ENCODE assay signal across 14 mouse cellular contexts in the genomic region with DNA sequence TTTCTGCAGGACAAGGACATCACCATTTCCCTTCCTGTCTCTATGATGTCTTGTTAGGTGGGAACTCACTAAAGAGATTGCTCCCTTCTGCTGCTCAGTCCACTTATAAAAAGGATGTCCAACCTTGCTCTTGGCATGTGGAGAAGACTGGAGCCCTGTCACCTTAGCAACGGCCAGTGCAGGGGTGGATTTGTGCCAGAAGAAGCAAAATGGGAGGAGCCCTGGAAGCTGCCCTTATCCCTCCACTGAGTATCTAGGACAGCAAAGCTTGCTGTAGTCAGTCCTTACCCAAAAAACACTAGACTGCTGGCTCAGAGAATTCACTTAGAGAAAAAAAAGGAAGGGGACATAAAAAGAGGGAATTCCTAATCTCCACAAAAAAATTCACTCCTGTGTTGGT. TPM values are rescaled to one million over a fixed set of nuclear protein-coding genes. Genes with fewer than 3 reads are reported as not detected.
DNase-seq lines count a peak whose midpoint lies in the region; ATAC-seq and TF ChIP-seq lines count a peak whose summit lies in the region.
"Had no signal": no experiment of that assay in that cellular context is flagged by ENCODE, and none has a peak within 500 bp of the region (broad histone marks: within the 10 kb centered on the region; RNA-seq: fewer than 3 reads in every experiment).

No protein-coding gene starts in this region.

- H3K9me3 ChIP-seq in kidney, embryonic 15.5 days (replicated peaks) = no peaks in the 10 kb centered on the region
- H3K9me3 ChIP-seq: hindbrain, embryonic 13.5 days; lung, embryonic 15.5 days had no signal

- no peak overlapping the region for H3K9ac ChIP-seq in kidney, embryonic 15.5 days
- H3K9ac ChIP-seq: heart, embryonic 15.5 days; hindbrain, embryonic 13.5 days; lung, embryonic 15.5 days had no signal

- DNase-seq in kidney, adult 11 months = peak; percentile 85
- DNase-seq in ovary, postnatal 36 days (ENCODE audit: low spot score) = peak; percentile 26
- DNase-seq in ovary, postnatal 14 days (ENCODE audit: low spot score) = no peak
- peak; percentile 18 to 32 for DNase-seq in cerebellum, adult 2 months
- peak; percentile 80 to 86 for DNase-seq in kidney, postnatal 36 days
- no peak for DNase-seq in embryo, embryonic 10 days (ENCODE audit: low spot score)
- no peak for DNase-seq in gastrocnemius, postnatal 25 days
- DNase-seq: heart, adult 11 months; thymus, postnatal 14 days had no signal

- H3K4me2 ChIP-seq in kidney, embryonic 15.5 days = no peak overlapping the region
- H3K4me2 ChIP-seq: heart, embryonic 15.5 days; hindbrain, embryonic 13.5 days; lung, embryonic 15.5 days had no signal

- no peaks in the 10 kb centered on the region for H3K36me3 ChIP-seq in kidney, embryonic 15.5 days
- H3K36me3 ChIP-seq: heart, embryonic 15.5 days; hindbrain, embryonic 13.5 days; lung, embryonic 15.5 days had no signal

- H3K27me3 ChIP-seq in kidney, embryonic 15.5 days = no peaks in the 10 kb centered on the region
- H3K27me3 ChIP-seq in cerebellum, adult 2 months (ENCODE audit: control insufficient read depth, insufficient read depth, low read length) = no peaks in the 10 kb centered on the region; the same call in 1 of the 2 replicates
- H3K27me3 ChIP-seq: heart, embryonic 15.5 days; hindbrain, embryonic 13.5 days; lung, embryonic 15.5 days had no signal

- 47% methylated on average over 1 of the region's 1 CpGs for WGBS in kidney, embryonic 15.5 days
- 9% methylated on average over 1 of the region's 1 CpGs for WGBS in cerebellum, adult 2 months

- no peak for ATAC-seq in kidney, embryonic 15.5 days (replicated peaks; ENCODE audit: low FRiP score)

- no peak overlapping the region for H3K4me3 ChIP-seq in kidney, embryonic 15.5 days (replicated peaks)
- H3K4me3 ChIP-seq in cerebellum, adult 2 months (replicated peaks; ENCODE audit: insufficient read depth, low read depth, low read length) = no peak overlapping the region
- H3K4me3 ChIP-seq: heart, embryonic 15.5 days; hindbrain, embryonic 13.5 days; lung, embryonic 15.5 days had no signal

- TF ChIP-seq POLR2A in cerebellum, adult 2 months (IDR thresholded peaks at IDR 0.05; ENCODE audit: borderline replicate concordance, insufficient read depth, low read length) = no peak

- no peak for TF ChIP-seq CTCF in cerebellum, adult 2 months (IDR thresholded peaks at IDR 0.05; ENCODE audit: borderline replicate concordance, insufficient read depth, low read depth, low read length)

- no peak overlapping the region for H3K27ac ChIP-seq in kidney, embryonic 15.5 days
- H3K27ac ChIP-seq in cerebellum, adult 2 months (ENCODE audit: insufficient read depth, low read length) = no peak overlapping the region
- H3K27ac ChIP-seq: heart, embryonic 15.5 days; hindbrain, embryonic 13.5 days; lung, embryonic 15.5 days had no signal

- no peaks in the 10 kb centered on the region for H3K4me1 ChIP-seq in kidney, embryonic 15.5 days
- no peaks in the 10 kb centered on the region for H3K4me1 ChIP-seq in cerebellum, adult 2 months (ENCODE audit: control insufficient read depth, insufficient read depth, low read length)
- H3K4me1 ChIP-seq: heart, embryonic 15.5 days; hindbrain, embryonic 13.5 days; lung, embryonic 15.5 days had no signal

RNA-seq across cellular contexts. Expression of a gene that starts 49.0 kb away (rescaled TPM):
- 0.16 TPM in 1 of 2 replicates, not detected in the other for polyA plus RNA-seq in kidney, embryonic 15.5 days (2015; fragmentation: Nextera tagmentation; extraction: Ambion mirVana)
- 0.79 and 1.0 TPM in 2 replicates for polyA plus RNA-seq in cerebellum, adult 2 months (2012; rRNA removed)
- 10 to 100 TPM in 1 of 2 experiments, 1 to 10 TPM in 1; 3.1 to 18.7 TPM for total RNA-seq in gastrocnemius, postnatal 25 days (2021)
- total RNA-seq: megakaryocyte, adult 5-6 weeks had no signal
- polyA plus RNA-seq: heart, embryonic 15.5 days; hindbrain, embryonic 13.5 days had no signal

Comparison
In these comparisons a context has a peak if more than half of its experiments do, and no peak if none do; other contexts are left out.
1. DNase-seq: peak in kidney, adult 11 months (single experiment), ovary, postnatal 36 days (single experiment), cerebellum, adult 2 months (2 of 2) and kidney, postnatal 36 days (2 of 2); none in ovary, postnatal 14 days (single experiment), embryo, embryonic 10 days (single experiment) and gastrocnemius, postnatal 25 days (single experiment).